Mouse (Mus musculus): Measurements from ENCODE around the gene Elavl3. TPM values are rescaled to one million over a fixed set of nuclear protein-coding genes. Genes with fewer than 3 reads are reported as not detected.
A peak's percentile ranks its signal among the peaks of the same experiment; 100 is the strongest.

The Elavl3 gene
- polyA plus RNA-seq, 1 experiment: 0.02 TPM

- Histone ChIP-seq H3K4me1 (ENCODE audit: control insufficient read depth) (peaks cover 2% of the 10 kb centered on the region; the same call in 1 of the 2 replicates), H3K4me3 (replicated peaks) (no peak overlapping the region), H3K36me3 (ENCODE audit: control insufficient read depth) (no peaks in the 10 kb centered on the region), H3K27me3 (ENCODE audit: control insufficient read depth) (peaks cover 3% of the 10 kb centered on the region), H3K9me3 (ENCODE audit: control insufficient read depth, low read length) (no peaks in the 10 kb centered on the region)
- TF ChIP-seq TAL1 (IDR thresholded peaks at IDR 0.05; ENCODE audit: low read length) (no peak), GATA1 (IDR thresholded peaks at IDR 0.05; ENCODE audit: low read length) (no peak)
Measured at GRCm38 (mm10) chr9:22028467-22028866, 23.4 kb downstream of the Elavl3 start.

GRCm38 (mm10) chr9:22024592-22024991, 27.2 kb downstream of the Elavl3 start:
- H3K27me3 ChIP-seq (ENCODE audit: control insufficient read depth): peaks cover 3% of the 10 kb centered on the region; the same call in 1 of the 2 replicates
- TF ChIP-seq TAL1 (IDR thresholded peaks at IDR 0.05; ENCODE audit: low read length) (no peak), GATA1 (IDR thresholded peaks at IDR 0.05; ENCODE audit: low read length) (no peak)

GRCm38 (mm10) chr9:22017208-22017825, 34.5 kb downstream of the Elavl3 start:
- H3K36me3 ChIP-seq (ENCODE audit: control insufficient read depth): peaks cover 24% of the 10 kb centered on the region
- no peak for TF ChIP-seq GATA1 (IDR thresholded peaks at IDR 0.05; ENCODE audit: low read length)
- TF ChIP-seq TAL1 (IDR thresholded peaks at IDR 0.05; ENCODE audit: low read length): no peak
- H3K4me1 ChIP-seq (ENCODE audit: control insufficient read depth): no peaks in the 10 kb centered on the region
- H3K27me3 ChIP-seq (ENCODE audit: control insufficient read depth): no peaks in the 10 kb centered on the region
- H3K4me3 ChIP-seq (replicated peaks): no peak overlapping the region
- no peaks in the 10 kb centered on the region for H3K9me3 ChIP-seq (ENCODE audit: control insufficient read depth, low read length)

More at GRCm38 (mm10) chr9:22024592-22024991, 27.2 kb downstream of the Elavl3 start:
- Histone ChIP-seq H3K36me3 (ENCODE audit: control insufficient read depth) (no peaks in the 10 kb centered on the region), H3K9me3 (ENCODE audit: control insufficient read depth, low read length) (no peaks in the 10 kb centered on the region), H3K4me3 (replicated peaks) (no peak overlapping the region), H3K4me1 (ENCODE audit: control insufficient read depth) (peaks cover 2% of the 10 kb centered on the region; the same call in 1 of the 2 replicates)

GRCm38 (mm10) chr9:22016245-22016644, 35.6 kb downstream of the Elavl3 start:
- Histone ChIP-seq H3K36me3 (ENCODE audit: control insufficient read depth) (peaks cover 34% of the 10 kb centered on the region), H3K4me3 (replicated peaks) (no peak overlapping the region), H3K27me3 (ENCODE audit: control insufficient read depth) (no peaks in the 10 kb centered on the region), H3K4me1 (ENCODE audit: control insufficient read depth) (no peaks in the 10 kb centered on the region), H3K9me3 (ENCODE audit: control insufficient read depth, low read length) (no peaks in the 10 kb centered on the region)
- TF ChIP-seq TAL1 (IDR thresholded peaks at IDR 0.05; ENCODE audit: low read length): no peak
- TF ChIP-seq GATA1 (IDR thresholded peaks at IDR 0.05; ENCODE audit: low read length): no peak

GRCm38 (mm10) chr9:22012731-22013130, 39.1 kb downstream of the Elavl3 start:
- no peaks in the 10 kb centered on the region for H3K9me3 ChIP-seq (ENCODE audit: control insufficient read depth, low read length)
- TF ChIP-seq TAL1 (IDR thresholded peaks at IDR 0.05; ENCODE audit: low read length): no peak
- no peak for TF ChIP-seq GATA1 (IDR thresholded peaks at IDR 0.05; ENCODE audit: low read length)
- no peak overlapping the region for H3K4me3 ChIP-seq (replicated peaks)
- H3K4me1 ChIP-seq (ENCODE audit: control insufficient read depth): no peaks in the 10 kb centered on the region; the same call in 1 of the 2 replicates
- H3K36me3 ChIP-seq (ENCODE audit: control insufficient read depth): peaks cover 69% of the 10 kb centered on the region
- H3K27me3 ChIP-seq (ENCODE audit: control insufficient read depth): no peaks in the 10 kb centered on the region

- Histone ChIP-seq H3K4me3 (replicated peaks) (no peak overlapping the region), H3K36me3 (ENCODE audit: control insufficient read depth) (peaks cover 86% of the 10 kb centered on the region), H3K27me3 (ENCODE audit: control insufficient read depth) (no peaks in the 10 kb centered on the region), H3K9me3 (ENCODE audit: control insufficient read depth, low read length) (no peaks in the 10 kb centered on the region), H3K4me1 (ENCODE audit: control insufficient read depth) (peaks cover 4% of the 10 kb centered on the region)
- TF ChIP-seq TAL1 (IDR thresholded peaks at IDR 0.05; ENCODE audit: low read length) (no peak), GATA1 (IDR thresholded peaks at IDR 0.05; ENCODE audit: low read length) (no peak)
Measured at GRCm38 (mm10) chr9:22011055-22011454, 40.8 kb downstream of the Elavl3 start.

- Histone ChIP-seq H3K9me3 (ENCODE audit: control insufficient read depth, low read length) (no peaks in the 10 kb centered on the region), H3K36me3 (ENCODE audit: control insufficient read depth) (peaks cover 61% of the 10 kb centered on the region), H3K4me3 (replicated peaks) (peak overlapping the region; percentile 18), H3K4me1 (ENCODE audit: control insufficient read depth) (peaks cover 41% of the 10 kb centered on the region), H3K27me3 (ENCODE audit: control insufficient read depth) (peaks cover 17% of the 10 kb centered on the region)
- no peak for TF ChIP-seq TAL1 (IDR thresholded peaks at IDR 0.05; ENCODE audit: low read length)
- no peak for TF ChIP-seq GATA1 (IDR thresholded peaks at IDR 0.05; ENCODE audit: low read length)
Measured at GRCm38 (mm10) chr9:22004546-22004945, 47.3 kb downstream of the Elavl3 start.

GRCm38 (mm10) chr9:22003163-22003554, 48.7 kb downstream of the Elavl3 start:
- Histone ChIP-seq H3K4me1 (ENCODE audit: control insufficient read depth) (peaks cover 41% of the 10 kb centered on the region), H3K27me3 (ENCODE audit: control insufficient read depth) (peaks cover 29% of the 10 kb centered on the region), H3K36me3 (ENCODE audit: control insufficient read depth) (peaks cover 47% of the 10 kb centered on the region), H3K9me3 (ENCODE audit: control insufficient read depth, low read length) (no peaks in the 10 kb centered on the region), H3K4me3 (replicated peaks) (peak overlapping the region; percentile 73)
- no peak for TF ChIP-seq TAL1 (IDR thresholded peaks at IDR 0.05; ENCODE audit: low read length)
- no peak for TF ChIP-seq GATA1 (IDR thresholded peaks at IDR 0.05; ENCODE audit: low read length)

GRCm38 (mm10) chr9:22002194-22003162, 49.3 kb downstream of the Elavl3 start, which contains the start of the genes Ccdc151 and Prkcsh:
Gene Ccdc151 (minus strand): TSS chr9:22002634.
Gene Prkcsh (plus strand): TSS chr9:22002806.
- peaks cover 40% of the 10 kb centered on the region for H3K36me3 ChIP-seq (ENCODE audit: control insufficient read depth)
- peaks cover 41% of the 10 kb centered on the region for H3K4me1 ChIP-seq (ENCODE audit: control insufficient read depth)
- H3K4me3 ChIP-seq (replicated peaks): peak within 1 kb of the TSS; percentile 73
- no peaks in the 10 kb centered on the region for H3K9me3 ChIP-seq (ENCODE audit: control insufficient read depth, low read length)
- TF ChIP-seq GATA1 (IDR thresholded peaks at IDR 0.05; ENCODE audit: low read length) (no peak), TAL1 (IDR thresholded peaks at IDR 0.05; ENCODE audit: low read length) (no peak)
- H3K27me3 ChIP-seq (ENCODE audit: control insufficient read depth): peaks cover 35% of the 10 kb centered on the region
